Mouse (Mus musculus) Patski (cell line): ENCODE measurements at regions not wholly inside any gene's neighbourhood (a gene's known extent, or its start where the extent isn't known, plus 50 kb on each side); places are given as distances from the start of the nearest gene placed in this dataset.

Experiments
- ATAC-seq: fragments of 100-300 bp; one replicate; pipeline ENCODE4 v1.8.0; 2021
- CTCF ChIA-PET: fragments of 350-600 bp; sonication (Branson Sonifier 250); formaldehyde crosslinking; loops from one replicate; lab custom pipeline; 2022; ENCODE audit warnings: inconsistent platforms; lab: Charles Lee
- POLR2A ChIA-PET: fragments of 350-600 bp; sonication (Branson Sonifier 250); formaldehyde crosslinking; loops from one replicate; lab custom pipeline; 2022; ENCODE audit warnings: antibody characterized with exemption, inconsistent platforms; lab: Charles Lee
- DNase-seq: peaks from one replicate; pipeline ENCODE4 v3.0.0-alpha.2; 2011; ENCODE audit warnings: low read depth, low spot score
- H3K27me3 ChIP-seq: fragments of 371-371 bp; one replicate; pipeline ENCODE4 v1.5.1; 2021
- CTCF ChIP-seq: fragments of 100-300 bp; IDR thresholded peaks from one replicate; pipeline ENCODE4 v1.5.1; 2021
- in situ Hi-C: fragments of 300-500 bp; cut with MboI; formaldehyde crosslinking; loops from 3 replicates; pipeline ENCODE4 v1.11.1; 2018; ENCODE audit warnings: low pct_unique_long_range_greater_than_20kb, mixed read lengths

GRCm38 (mm10) chr9:43466883-43467282 is 156.2 kb downstream of the Trim29 start:
- ChIA-PET POLR2A (no interaction called here), CTCF (no interaction called here)
- DNase-seq (no peak), ATAC-seq (no peak)
- in situ Hi-C loops: no loop called here
- TF ChIP-seq CTCF: no peak
- peaks cover 29% of the 10 kb centered on the region for H3K27me3 ChIP-seq

GRCm38 (mm10) chr9:43469215-43469614 is 158.6 kb downstream of the Trim29 start:
- ATAC-seq: no peak
- peaks cover 38% of the 10 kb centered on the region for H3K27me3 ChIP-seq
- TF ChIP-seq CTCF: no peak
- ChIA-PET CTCF (no interaction called here), POLR2A (no interaction called here)
- DNase-seq: no peak
- in situ Hi-C loops: no loop called here

- in situ Hi-C loops: no loop called here
- CTCF ChIA-PET: interaction anchor here (0.6 to 2.7 kb wide), 2 partner anchors 10 to 230 kb away, joined by 3 to 6 read pairs; no protein-coding TSS in a partner anchor
- ATAC-seq (no peak), DNase-seq (no peak)
- H3K27me3 ChIP-seq: peaks cover 34% of the 10 kb centered on the region
- POLR2A ChIA-PET: no interaction called here
- no peak for TF ChIP-seq CTCF
Measured at GRCm38 (mm10) chr9:43472231-43472630, 161.6 kb downstream of the Trim29 start.

GRCm38 (mm10) chr9:43473164-43473563 is 162.5 kb downstream of the Trim29 start:
- POLR2A ChIA-PET: no interaction called here
- peaks cover 33% of the 10 kb centered on the region for H3K27me3 ChIP-seq
- no peak for TF ChIP-seq CTCF
- DNase-seq (no peak), ATAC-seq (no peak)
- in situ Hi-C loops: no loop called here
- CTCF ChIA-PET: no interaction called here

- no peak for DNase-seq
- no peak for TF ChIP-seq CTCF
- ChIA-PET POLR2A (no interaction called here), CTCF (no interaction called here)
- in situ Hi-C loops: no loop called here
- H3K27me3 ChIP-seq: peaks cover 35% of the 10 kb centered on the region
- no peak for ATAC-seq
Measured at GRCm38 (mm10) chr9:43473601-43474302, 163.1 kb downstream of the Trim29 start.

GRCm38 (mm10) chr9:43474303-43474643 is 163.6 kb downstream of the Trim29 start:
- TF ChIP-seq CTCF: no peak
- DNase-seq (no peak), ATAC-seq (no peak)
- in situ Hi-C loops: no loop called here
- POLR2A ChIA-PET: no interaction called here
- CTCF ChIA-PET: no interaction called here
- H3K27me3 ChIP-seq: peaks cover 36% of the 10 kb centered on the region

GRCm38 (mm10) chr9:43480826-43481591 is 170.4 kb downstream of the Trim29 start:
- no peak for ATAC-seq
- ChIA-PET POLR2A (no interaction called here), CTCF (interaction anchor here (2.1 kb wide), 1 partner anchor 10 kb away, joined by 6 read pairs; no protein-coding TSS in a partner anchor)
- H3K27me3 ChIP-seq: peaks cover 31% of the 10 kb centered on the region
- DNase-seq: no peak
- in situ Hi-C loops: loop anchor here (10.0 kb wide), 1 partner anchor 336 kb away; no protein-coding TSS in a partner anchor
- no peak for TF ChIP-seq CTCF

GRCm38 (mm10) chr9:43482101-43483090 is 171.7 kb downstream of the Trim29 start:
- H3K27me3 ChIP-seq: peaks cover 34% of the 10 kb centered on the region
- ChIA-PET CTCF (interaction anchor here (2.1 kb wide), 1 partner anchor 11 kb away, joined by 6 read pairs; no protein-coding TSS in a partner anchor), POLR2A (no interaction called here)
- no peak for ATAC-seq
- in situ Hi-C loops: loop anchor here (10.0 kb wide), 1 partner anchor 338 kb away; no protein-coding TSS in a partner anchor
- DNase-seq: no peak
- no peak for TF ChIP-seq CTCF

GRCm38 (mm10) chr9:43483195-43483594 is 172.5 kb downstream of the Trim29 start:
- in situ Hi-C loops: loop anchor here (10.0 kb wide), 1 partner anchor 338 kb away; no protein-coding TSS in a partner anchor

GRCm38 (mm10) chr9:43483906-43484305 is 173.3 kb downstream of the Trim29 start:
- in situ Hi-C loops: loop anchor here (10.0 kb wide), 1 partner anchor 339 kb away; no protein-coding TSS in a partner anchor
- peaks cover 32% of the 10 kb centered on the region for H3K27me3 ChIP-seq
- no peak for DNase-seq
- ATAC-seq: no peak
- ChIA-PET POLR2A (no interaction called here), CTCF (interaction anchor here (1.2 kb wide), 1 partner anchor 349 kb away, joined by 3 read pairs; no protein-coding TSS in a partner anchor)
- TF ChIP-seq CTCF: no peak

More at GRCm38 (mm10) chr9:43483195-43483594, 172.5 kb downstream of the Trim29 start:
- ChIA-PET CTCF (no interaction called here), POLR2A (no interaction called here)
- DNase-seq: no peak
- TF ChIP-seq CTCF: no peak
- H3K27me3 ChIP-seq: peaks cover 33% of the 10 kb centered on the region
- no peak for ATAC-seq
